ENCODE assay signal across 8 mouse cellular contexts in genomic region chr11:40469080-40469705, GRCm38 (mm10).
DNase-seq lines count a peak whose midpoint lies in the region; ATAC-seq lines count a peak whose summit lies in the region.

No protein-coding gene starts in this region.

- no peak overlapping the region for H3K9ac ChIP-seq in intestine, embryonic 14.5 days (ENCODE audit: low read length)
- no peak overlapping the region for H3K9ac ChIP-seq in intestine, embryonic 15.5 days
- no peak overlapping the region for H3K9ac ChIP-seq in forebrain, embryonic 16.5 days (replicated peaks; ENCODE audit: low read depth, low read length)
- H3K9ac ChIP-seq in midbrain, embryonic 11.5 days (ENCODE audit: low read length): no peak overlapping the region

- no peak overlapping the region for H3K4me2 ChIP-seq in intestine, embryonic 14.5 days (ENCODE audit: low read length)
- no peak overlapping the region for H3K4me2 ChIP-seq in intestine, embryonic 15.5 days (replicated peaks)
- H3K4me2 ChIP-seq in forebrain, embryonic 16.5 days (ENCODE audit: low read length): no peak overlapping the region
- no peak overlapping the region for H3K4me2 ChIP-seq in midbrain, embryonic 11.5 days

- H3K9me3 ChIP-seq in intestine, embryonic 14.5 days (ENCODE audit: control insufficient read depth, low read length): no peaks in the 10 kb centered on the region
- H3K9me3 ChIP-seq in intestine, embryonic 15.5 days: no peaks in the 10 kb centered on the region
- no peaks in the 10 kb centered on the region for H3K9me3 ChIP-seq in forebrain, embryonic 16.5 days (ENCODE audit: control insufficient read depth, low read length)
- no peaks in the 10 kb centered on the region for H3K9me3 ChIP-seq in midbrain, embryonic 11.5 days (ENCODE audit: control insufficient read depth, low read length)

- 24% methylated on average over 6 of the region's 6 CpGs for WGBS in intestine, embryonic 14.5 days
- 26% methylated on average over 6 of the region's 6 CpGs for WGBS in intestine, embryonic 15.5 days
- 4% methylated on average over 6 of the region's 6 CpGs for WGBS in forebrain, embryonic 16.5 days
- WGBS in midbrain, embryonic 11.5 days: 18% methylated on average over 6 of the region's 6 CpGs

- no peaks in the 10 kb centered on the region; the same call in 1 of the 2 replicates for H3K27me3 ChIP-seq in intestine, embryonic 14.5 days (replicated peaks; ENCODE audit: control insufficient read depth, insufficient read depth, low read length)
- no peaks in the 10 kb centered on the region for H3K27me3 ChIP-seq in intestine, embryonic 15.5 days (replicated peaks)
- H3K27me3 ChIP-seq in forebrain, embryonic 16.5 days (replicated peaks; ENCODE audit: control insufficient read depth, insufficient read depth, low read length): peaks cover 12% of the 10 kb centered on the region
- no peaks in the 10 kb centered on the region for H3K27me3 ChIP-seq in midbrain, embryonic 11.5 days (ENCODE audit: control insufficient read depth, insufficient read depth, low read length)

- no peaks in the 10 kb centered on the region for H3K36me3 ChIP-seq in intestine, embryonic 14.5 days (ENCODE audit: control insufficient read depth, insufficient read depth, low read length)
- no peaks in the 10 kb centered on the region for H3K36me3 ChIP-seq in intestine, embryonic 15.5 days
- no peaks in the 10 kb centered on the region for H3K36me3 ChIP-seq in forebrain, embryonic 16.5 days (ENCODE audit: control insufficient read depth, insufficient read depth)
- no peaks in the 10 kb centered on the region for H3K36me3 ChIP-seq in midbrain, embryonic 11.5 days (ENCODE audit: control insufficient read depth, insufficient read depth, low read length)

- no peaks in the 10 kb centered on the region for H3K4me1 ChIP-seq in intestine, embryonic 14.5 days (replicated peaks; ENCODE audit: control insufficient read depth, insufficient read depth, low read length)
- H3K4me1 ChIP-seq in intestine, embryonic 15.5 days (replicated peaks): no peaks in the 10 kb centered on the region
- H3K4me1 ChIP-seq in forebrain, embryonic 16.5 days (replicated peaks; ENCODE audit: control insufficient read depth, insufficient read depth, low read length): no peaks in the 10 kb centered on the region
- no peaks in the 10 kb centered on the region for H3K4me1 ChIP-seq in midbrain, embryonic 11.5 days (ENCODE audit: control insufficient read depth, insufficient read depth, low read length)

- peak; percentile 68 for DNase-seq in intestine, embryonic 14.5 days (ENCODE audit: low spot score)
- DNase-seq in brain, adult 2 months (ENCODE audit: low read depth, low spot score): peak; percentile 84
- peak; percentile 59 to 66 for DNase-seq in kidney, postnatal 4 days
- peak; percentile 91 for DNase-seq in midbrain, embryonic 11.5 days (ENCODE audit: low spot score, missing footprints)
- no peak for DNase-seq in gastrocnemius, postnatal 14 days
- no peak for DNase-seq in T-cell, adult 2 months (ENCODE audit: low spot score)

- 0 out of 2 replicates have a peak, but pooled peaks have one; percentile 58 for ATAC-seq in intestine, embryonic 14.5 days (replicated peaks; ENCODE audit: low FRiP score, low TSS enrichment, low read depth)
- no peak for ATAC-seq in intestine, embryonic 15.5 days
- ATAC-seq in forebrain, embryonic 16.5 days: peak; percentile 94
- peak; percentile 87 for ATAC-seq in midbrain, embryonic 11.5 days (ENCODE audit: low FRiP score)

- H3K27ac ChIP-seq in intestine, embryonic 14.5 days (ENCODE audit: low read depth): no peak overlapping the region
- no peak overlapping the region for H3K27ac ChIP-seq in intestine, embryonic 15.5 days
- H3K27ac ChIP-seq in forebrain, embryonic 16.5 days (ENCODE audit: low read length): no peak overlapping the region
- H3K27ac ChIP-seq in midbrain, embryonic 11.5 days (ENCODE audit: low read depth, low read length): no peak overlapping the region

- H3K4me3 ChIP-seq in intestine, embryonic 14.5 days (ENCODE audit: low read depth, low read length): no peak overlapping the region
- no peak overlapping the region for H3K4me3 ChIP-seq in intestine, embryonic 15.5 days (replicated peaks)
- H3K4me3 ChIP-seq in forebrain, embryonic 16.5 days (replicated peaks; ENCODE audit: low read length): no peak overlapping the region
- no peak overlapping the region for H3K4me3 ChIP-seq in midbrain, embryonic 11.5 days (ENCODE audit: low read depth, low read length)

- intact Hi-C loops in gastrocnemius, postnatal 14 days (cut with DNase I; ENCODE audit: low total_unique reads): no loop called here

Comparison
In these comparisons a context has a peak if more than half of its experiments do, and no peak if none do; other contexts are left out.
1. DNase-seq: peak in intestine, embryonic 14.5 days (single experiment), brain, adult 2 months (single experiment), kidney, postnatal 4 days (2 of 2) and midbrain, embryonic 11.5 days (single experiment); none in gastrocnemius, postnatal 14 days (single experiment) and T-cell, adult 2 months (single experiment).